Comparison of ENCODE assay signal across 9 mouse cellular contexts in the genomic region with DNA sequence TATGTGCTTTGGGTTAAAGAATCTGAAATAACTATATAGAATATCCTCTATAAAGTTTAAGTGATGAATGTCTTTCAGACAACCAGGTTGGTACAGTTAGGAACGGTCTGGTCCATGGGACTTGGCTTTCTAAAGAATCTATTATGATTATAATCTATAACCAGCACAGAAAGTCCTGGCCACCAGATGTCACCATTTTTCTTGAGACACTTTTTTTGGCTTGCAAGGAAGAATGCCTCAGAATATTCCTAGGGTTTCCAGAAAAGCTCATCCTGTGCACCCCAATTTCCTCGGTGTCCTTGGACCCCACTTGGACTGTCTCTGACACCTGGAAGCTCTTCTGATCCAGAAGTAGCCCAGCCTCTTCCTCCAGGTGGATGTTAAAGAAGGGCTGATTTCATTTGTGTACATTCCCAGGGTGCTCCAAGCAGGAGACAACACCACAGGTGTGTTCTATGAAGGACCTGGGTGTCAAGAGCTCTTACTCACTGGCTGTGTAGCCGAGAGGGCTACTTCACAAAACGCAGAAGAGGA. TPM values are rescaled to one million over a fixed set of nuclear protein-coding genes. Genes with fewer than 3 reads are reported as not detected.
DNase-seq lines count a peak whose midpoint lies in the region; ATAC-seq and TF ChIP-seq lines count a peak whose summit lies in the region.
"Had no signal": no experiment of that assay in that cellular context is flagged by ENCODE, and none has a peak within 500 bp of the region (broad histone marks: within the 10 kb centered on the region; RNA-seq: fewer than 3 reads in every experiment).

No protein-coding gene starts in this region.

- no peaks in the 10 kb centered on the region for H3K9me3 ChIP-seq in liver, postnatal 0 days (ENCODE audit: low read length)
- H3K9me3 ChIP-seq in hindbrain, embryonic 10.5 days, result no peaks in the 10 kb centered on the region
- H3K9me3 ChIP-seq: limb, embryonic 13.5 days had no signal

- no peaks in the 10 kb centered on the region for H3K27me3 ChIP-seq in liver, postnatal 0 days (ENCODE audit: insufficient read depth, low read length)
- no peaks in the 10 kb centered on the region for H3K27me3 ChIP-seq in hindbrain, embryonic 10.5 days (ENCODE audit: insufficient read depth, poor library complexity, severe bottlenecking)
- H3K27me3 ChIP-seq: limb, embryonic 13.5 days had no signal

- peak; percentile 49 for TF ChIP-seq CTCF in liver, postnatal 0 days (IDR thresholded peaks at IDR 0.05; ENCODE audit: low read depth)

- peak; percentile 39 to 79 for DNase-seq in frontal cortex, adult 2 months (ENCODE audit: extremely low spot score in 1 of 2, low spot score in 1 of 2)
- no peak for DNase-seq in frontal cortex, postnatal 14 days (ENCODE audit: low spot score in 2 of 2)
- DNase-seq in liver, postnatal 0 days, result no peak
- no peak for DNase-seq in liver
- peak; percentile 20 for DNase-seq in c-Kit-positive CD71-positive TER-119-negative erythroid progenitor cells, embryonic 14.5 days (ENCODE audit: low read depth)
- DNase-seq in kidney, postnatal 4 days, result peak; percentile 55 to 64
- DNase-seq in right cerebral cortex, postnatal 14 days, result peak; percentile 54
- DNase-seq in hindbrain, embryonic 10.5 days (ENCODE audit: low spot score), result no peak

- H3K27ac ChIP-seq in liver, postnatal 0 days (ENCODE audit: low read depth), result no peak overlapping the region
- no peak overlapping the region for H3K27ac ChIP-seq in hindbrain, embryonic 10.5 days
- H3K27ac ChIP-seq: limb, embryonic 13.5 days had no signal

- H3K36me3 ChIP-seq in liver, postnatal 0 days (replicated peaks; ENCODE audit: insufficient read depth, low read length), result no peaks in the 10 kb centered on the region
- no peaks in the 10 kb centered on the region for H3K36me3 ChIP-seq in hindbrain, embryonic 10.5 days
- H3K36me3 ChIP-seq: limb, embryonic 13.5 days had no signal

- no peak overlapping the region for H3K4me3 ChIP-seq in liver, postnatal 0 days (ENCODE audit: low read depth, low read length)
- no peak overlapping the region for H3K4me3 ChIP-seq in hindbrain, embryonic 10.5 days

- no peak overlapping the region for H3K9ac ChIP-seq in liver, postnatal 0 days (replicated peaks)
- H3K9ac ChIP-seq: limb, embryonic 13.5 days had no signal

- H3K4me2 ChIP-seq in liver, postnatal 0 days (ENCODE audit: low read depth, low read length), result peak overlapping the region; percentile 97; the same call in 1 of the 2 replicates

- 37% methylated on average over 4 of the region's 4 CpGs for WGBS in liver, postnatal 0 days (ENCODE audit: insufficient replicate concordance)
- 72% methylated on average over 4 of the region's 4 CpGs for WGBS in hindbrain, embryonic 10.5 days

- peaks cover 6% of the 10 kb centered on the region; the same call in 1 of the 2 replicates for H3K4me1 ChIP-seq in liver, postnatal 0 days (ENCODE audit: insufficient read depth)
- H3K4me1 ChIP-seq in hindbrain, embryonic 10.5 days (replicated peaks), result peaks cover 30% of the 10 kb centered on the region

- no peak for ATAC-seq in liver, postnatal 0 days

- no peak for TF ChIP-seq EP300 in liver, postnatal 0 days (IDR thresholded peaks at IDR 0.05; ENCODE audit: low read depth)

RNA-seq across cellular contexts. Expression of a gene that starts 1.5 kb away (rescaled TPM):
- 34.7 and 36.0 TPM in 2 replicates for polyA plus RNA-seq in frontal cortex, adult 2 months (2012; rRNA removed)
- polyA plus RNA-seq in liver, postnatal 0 days (2015; fragmentation: Nextera tagmentation; extraction: Ambion mirVana), result 0.69 and 0.86 TPM in 2 replicates
- polyA plus RNA-seq in hindbrain, embryonic 10.5 days (2016; fragmentation: Nextera tagmentation; extraction: Ambion mirVana), result 4.7 and 7.0 TPM in 2 replicates

Comparison
In these comparisons a context has a peak if more than half of its experiments do, and no peak if none do; other contexts are left out.
1. DNase-seq: peak in frontal cortex, adult 2 months (2 of 2), c-Kit-positive CD71-positive TER-119-negative erythroid progenitor cells, embryonic 14.5 days (single experiment), kidney, postnatal 4 days (2 of 2) and right cerebral cortex, postnatal 14 days (single experiment); none in frontal cortex, postnatal 14 days (0 of 2), liver, postnatal 0 days (single experiment), liver (single experiment) and hindbrain, embryonic 10.5 days (single experiment).